Mouse (Mus musculus) testis, adult 2 months (tissue): ENCODE measurements around the gene Rpl39l.

Source experiments
- CTCF ChIP-seq: fragments of 200-500 bp; IDR thresholded peaks from 2 replicates; pipeline ENCODE4 v1.5.1; 2012; ENCODE audit warnings: low read depth, mild to moderate bottlenecking, inconsistent platforms, low read length, moderate library complexity; ENCODE audit not compliant: control insufficient read depth, insufficient read depth, insufficient replicate concordance
- POLR2A ChIP-seq: fragments of 200-500 bp; IDR thresholded peaks from 2 replicates; pipeline ENCODE4 v1.6.1; 2012; ENCODE audit warnings: low read depth, mild to moderate bottlenecking, inconsistent platforms, low read length, moderate library complexity; ENCODE audit not compliant: control insufficient read depth

GRCm38 (mm10) chr16:10170005-10170404, at the start of gene Rpl39l:
- TF ChIP-seq CTCF (no peak), POLR2A (peak; percentile 85)
